Mouse (Mus musculus) CH12.LX (cell line): ENCODE data around the gene Zfp592. TPM values are rescaled to one million over a fixed set of nuclear protein-coding genes. Genes with fewer than 3 reads are reported as not detected.

Source experiments
- DNase-seq: peaks from one replicate; pipeline ENCODE4 v3.0.0-alpha.2; 2013; ENCODE audit errors: extremely low read depth
- H3K27ac ChIP-seq: 2 replicates; pipeline ENCODE4 v1.5.1; 2012; ENCODE audit warnings: low read depth, mild to moderate bottlenecking, control low read depth, moderate library complexity; ENCODE audit not compliant: insufficient read depth
- H3K27me3 ChIP-seq: replicated peaks from 2 replicates; pipeline ENCODE3; 2012; ENCODE audit warnings: inconsistent platforms
- H3K36me3 ChIP-seq, 2 experiments: replicated peaks in 1 of 2; 2 replicates each; pipeline versions ENCODE3 to v1.6.1; 2012; ENCODE audit warnings: inconsistent platforms in 1 of 2, low read length in 1 of 2, mild to moderate bottlenecking in 1 of 2, mixed read lengths in 1 of 2, moderate library complexity in 1 of 2; ENCODE audit not compliant: control insufficient read depth in 1 of 2, insufficient read depth in 1 of 2
- H3K4me1 ChIP-seq, 2 experiments: 2 replicates each; pipeline ENCODE4 v1.6.1; 2012; ENCODE audit warnings: inconsistent platforms in 1 of 2, moderate library complexity in 1 of 2; ENCODE audit not compliant: insufficient read depth in 2 of 2, control insufficient read depth in 1 of 2
- H3K4me2 ChIP-seq: 2 replicates; pipeline ENCODE4 v1.6.1; 2012; ENCODE audit warnings: low read depth, mild to moderate bottlenecking, control low read depth; ENCODE audit not compliant: poor library complexity, insufficient read depth, severe bottlenecking
- H3K4me3 ChIP-seq, 3 experiments: fragments of 150-350 bp in 1 of 3; sonication (generic) in 1 of 3; replicated peaks in 1 of 3; 2 replicates each; pipeline versions ENCODE3 to v1.5.1; 2011 to 2012; ENCODE audit warnings: low read depth in 2 of 3, low read length in 2 of 3, mild to moderate bottlenecking in 2 of 3, moderate library complexity in 2 of 3, control low read depth in 1 of 3, improper control_type of control experiment in 1 of 3, inconsistent platforms in 1 of 3, mixed read lengths in 1 of 3; ENCODE audit not compliant: poor library complexity in 1 of 3
- H3K79me2 ChIP-seq: replicated peaks from 2 replicates; pipeline ENCODE4 v1.6.1; 2012; ENCODE audit warnings: mild to moderate bottlenecking, moderate library complexity; ENCODE audit not compliant: control insufficient read depth, poor library complexity, insufficient read depth, severe bottlenecking; ENCODE audit errors: extremely low read depth
- H3K9ac ChIP-seq: 2 replicates; pipeline ENCODE4 v1.6.1; 2012; ENCODE audit warnings: low read depth, mild to moderate bottlenecking, control low read depth, moderate library complexity; ENCODE audit not compliant: insufficient read depth
- H3K9me3 ChIP-seq: replicated peaks from 2 replicates; pipeline ENCODE3; 2012; ENCODE audit warnings: low read length, inconsistent platforms, mixed read lengths
- BHLHE40 ChIP-seq: IDR thresholded peaks from 2 replicates; pipeline ENCODE4 v1.6.1; 2011; ENCODE audit warnings: mild to moderate bottlenecking, low read depth, low read length, improper control_type of control experiment
- CHD1 ChIP-seq: IDR thresholded peaks from 2 replicates; pipeline ENCODE4 v1.6.1; 2012; ENCODE audit warnings: low read depth, low read length, improper control_type of control experiment, inconsistent platforms
- CHD2 ChIP-seq: IDR thresholded peaks from 2 replicates; pipeline ENCODE4 v1.6.1; 2011; ENCODE audit warnings: low read length, improper control_type of control experiment
- CTCF ChIP-seq, 2 experiments: IDR thresholded peaks in 1 of 2; conservative IDR thresholded peaks in 1 of 2; 2 replicates each; pipeline ENCODE4 v1.5.1; 2011 to 2012; ENCODE audit warnings: low read depth in 2 of 2, low read length in 2 of 2, improper control_type of control experiment in 1 of 2, inconsistent platforms in 1 of 2, mild to moderate bottlenecking in 1 of 2, moderate library complexity in 1 of 2
- EP300 ChIP-seq: IDR thresholded peaks from 2 replicates; pipeline ENCODE4 v1.6.1; 2011; ENCODE audit warnings: low read length, improper control_type of control experiment
- GABPA ChIP-seq: IDR thresholded peaks from 2 replicates; pipeline ENCODE4 v1.6.1; 2012; ENCODE audit warnings: low read depth, low read length, improper control_type of control experiment, inconsistent platforms; ENCODE audit not compliant: insufficient replicate concordance
- HCFC1 ChIP-seq: IDR thresholded peaks from 2 replicates; pipeline ENCODE4 v1.6.1; 2012; ENCODE audit warnings: low read depth, mild to moderate bottlenecking, inconsistent platforms, low read length, improper control_type of control experiment
- IRF4 ChIP-seq: IDR thresholded peaks from 2 replicates; pipeline ENCODE4 v1.6.1; 2014; ENCODE audit warnings: low read depth, mild to moderate bottlenecking, inconsistent platforms, low read length, improper control_type of control experiment
- JUND ChIP-seq: conservative IDR thresholded peaks from 2 replicates; pipeline ENCODE4 v1.6.1; 2011; ENCODE audit warnings: low read depth, low read length, improper control_type of control experiment
- MAFK ChIP-seq: IDR thresholded peaks from 2 replicates; pipeline ENCODE4 v1.6.1; 2011; ENCODE audit warnings: low read length, improper control_type of control experiment; ENCODE audit not compliant: insufficient replicate concordance
- MAZ ChIP-seq: IDR thresholded peaks from 2 replicates; pipeline ENCODE4 v1.6.1; 2012; ENCODE audit warnings: low read depth, mild to moderate bottlenecking, inconsistent platforms, low read length, improper control_type of control experiment, moderate library complexity
- MEF2A ChIP-seq: IDR thresholded peaks from 2 replicates; pipeline ENCODE4 v1.6.1; 2014; ENCODE audit warnings: low read depth, mild to moderate bottlenecking, inconsistent platforms, low read length, improper control_type of control experiment, borderline replicate concordance
- MYC ChIP-seq: IDR thresholded peaks from 2 replicates; pipeline ENCODE4 v1.6.1; 2011; ENCODE audit warnings: low read depth, mild to moderate bottlenecking, improper control_type of control experiment, low read length
- NRF1 ChIP-seq: IDR thresholded peaks from 2 replicates; pipeline ENCODE4 v1.6.1; 2014; ENCODE audit warnings: low read depth, mild to moderate bottlenecking, inconsistent platforms, low read length, improper control_type of control experiment, moderate library complexity
- PAX5 ChIP-seq: IDR thresholded peaks from 2 replicates; pipeline ENCODE4 v1.6.1; 2012; ENCODE audit warnings: low read length, inconsistent platforms, mixed read lengths
- POLR2AphosphoS2 ChIP-seq: IDR thresholded peaks from 2 replicates; pipeline ENCODE4 v1.6.1; 2011; ENCODE audit warnings: low read depth, low read length, improper control_type of control experiment
- RAD21 ChIP-seq: IDR thresholded peaks from 2 replicates; pipeline ENCODE4 v1.6.1; 2011; ENCODE audit warnings: low read depth, mild to moderate bottlenecking, low read length, improper control_type of control experiment, moderate library complexity
- RCOR1 ChIP-seq: conservative IDR thresholded peaks from 2 replicates; pipeline ENCODE4 v1.6.1; 2012; ENCODE audit warnings: low read depth, mild to moderate bottlenecking, inconsistent platforms, low read length, improper control_type of control experiment
- SMC3 ChIP-seq: IDR thresholded peaks from 2 replicates; pipeline ENCODE4 v1.6.1; 2011; ENCODE audit warnings: low read depth, low read length, improper control_type of control experiment
- TBP ChIP-seq: conservative IDR thresholded peaks from 2 replicates; pipeline ENCODE4 v1.6.1; 2011; ENCODE audit warnings: low read depth, low read length, improper control_type of control experiment
- TCF12 ChIP-seq: IDR thresholded peaks from 2 replicates; pipeline ENCODE4 v1.6.1; 2014; ENCODE audit warnings: low read depth, mild to moderate bottlenecking, inconsistent platforms, low read length, improper control_type of control experiment
- UBTF ChIP-seq: IDR thresholded peaks from 2 replicates; pipeline ENCODE4 v1.6.1; 2012; ENCODE audit warnings: low read depth, mild to moderate bottlenecking, inconsistent platforms, low read length, improper control_type of control experiment, moderate library complexity
- ZC3H11A ChIP-seq: IDR thresholded peaks from 2 replicates; pipeline ENCODE4 v1.6.1; 2012; ENCODE audit warnings: low read depth, mild to moderate bottlenecking, inconsistent platforms, low read length, improper control_type of control experiment
- ZKSCAN1 ChIP-seq: IDR thresholded peaks from 2 replicates; pipeline ENCODE4 v1.6.1; 2012; ENCODE audit warnings: low read depth, inconsistent platforms, low read length, improper control_type of control experiment, borderline replicate concordance
- dilution Hi-C: fragments of 300-500 bp; cut with MboI; formaldehyde crosslinking; loops from 2 replicates; pipeline ENCODE4 v1.14.3; 2020; ENCODE audit warnings: low sequenced_read_pairs; ENCODE audit not compliant: extremely low pct_unique_long_range_greater_than_20kb, extremely low pct_ligation_motif_present
- in situ Hi-C: fragments of 300-500 bp; cut with MboI; formaldehyde crosslinking; loops from 3 replicates; pipeline ENCODE4 v1.14.3; 2019; ENCODE audit warnings: low sequenced_read_pairs, low pct_ligation_motif_present, low pct_unique_long_range_greater_than_20kb, mixed read lengths
- polyA plus RNA-seq: library from polyadenylated mRNA; unstranded; fragments of >175 nt; gene quantifications from 2 replicates; pipeline ENCODE4 v1.2.1, GENCODE M21; 2012; ENCODE audit warnings: low read depth; ENCODE audit not compliant: insufficient read length
- total RNA-seq, 2 experiments: library from RNA; depleted of rRNA; stranded (reverse); fragments of 300-350 nt in 1 of 2; fragments of >200 nt in 1 of 2; gene quantifications; 2 replicates each; pipeline ENCODE4 v1.2.3; 2012 to 2014

The Zfp592 gene
- total and polyA plus RNA-seq, 3 experiments: 7.8 to 23.6 (median 10.1) TPM

GRCm38 (mm10) chr7:81024118-81024517, 30.6 kb downstream of the Zfp592 start:
- Histone ChIP-seq H3K9me3 (no peaks in the 10 kb centered on the region), H3K27ac (no peak overlapping the region), H3K79me2 (no peaks in the 10 kb centered on the region; the same call in none of the 2 replicates), H3K27me3 (no peaks in the 10 kb centered on the region), H3K4me2 (no peak overlapping the region), H3K36me3 (peaks cover 55 to 89% of the 10 kb centered on the region in 2 experiments), H3K4me3 (no peak overlapping the region), H3K4me1 (no peaks in the 10 kb centered on the region), H3K9ac (no peak overlapping the region)
- DNase-seq: peak; percentile 13
- dilution Hi-C loops: no loop called here
- TF ChIP-seq CTCF (conservative IDR thresholded peaks at IDR 0.05 in 1 of 2, IDR thresholded peaks at IDR 0.05 in 1 of 2; ENCODE audit: low read depth in 2 of 2, low read length in 2 of 2) (peak in 1 of 2 experiments; percentile 58; a peak in 2 of 4 replicates), ZC3H11A (no peak), TBP (no peak), SMC3 (peak; percentile 53), IRF4 (no peak), ZKSCAN1 (no peak), MAFK (no peak), CHD2 (no peak), GABPA (no peak), UBTF (no peak), MEF2A (no peak), MAZ (no peak), POLR2AphosphoS2 (no peak), RCOR1 (no peak), JUND (no peak), RAD21 (peak; percentile 46), PAX5 (no peak), BHLHE40 (no peak), NRF1 (no peak), MYC (no peak)
- in situ Hi-C loops: no loop called here

GRCm38 (mm10) chr7:81024651-81025050, 31.2 kb downstream of the Zfp592 start:
- Histone ChIP-seq H3K4me3 (no peak overlapping the region), H3K9ac (no peak overlapping the region), H3K4me1 (no peaks in the 10 kb centered on the region), H3K79me2 (no peaks in the 10 kb centered on the region; the same call in none of the 2 replicates), H3K27me3 (no peaks in the 10 kb centered on the region), H3K27ac (no peak overlapping the region), H3K9me3 (no peaks in the 10 kb centered on the region), H3K4me2 (no peak overlapping the region), H3K36me3 (peaks cover 60 to 92% of the 10 kb centered on the region in 2 experiments)
- dilution Hi-C loops (no loop called here), in situ Hi-C loops (no loop called here)
- TF ChIP-seq TCF12 (no peak), MAFK (no peak), EP300 (no peak), BHLHE40 (no peak), HCFC1 (no peak), CHD1 (no peak)
- no peak for DNase-seq
